Mouse (Mus musculus) C2C12 (cell line): ENCODE data around the gene Lypd6.

Experiments used
- CTCF ChIP-seq: IDR thresholded peaks from one replicate; pipeline ENCODE4 v1.5.1; 2011; ENCODE audit not compliant: control insufficient read depth, insufficient read depth, insufficient read length
- FOSL1 ChIP-seq: IDR thresholded peaks from one replicate; pipeline ENCODE4 v1.8.0; 2011; ENCODE audit warnings: mild to moderate bottlenecking, low read length; ENCODE audit not compliant: poor library complexity, insufficient read depth, severe bottlenecking
- MYOD1 ChIP-seq: IDR thresholded peaks from one replicate; pipeline ENCODE4 v1.6.1; 2011; ENCODE audit warnings: low read depth; ENCODE audit not compliant: control insufficient read depth, insufficient read length
- USF1 ChIP-seq: IDR thresholded peaks from one replicate; pipeline ENCODE4 v1.6.1; 2011; ENCODE audit warnings: low read depth, mild to moderate bottlenecking, control low read depth, moderate library complexity

- no peak for TF ChIP-seq CTCF
- no peak for TF ChIP-seq MYOD1
- no peak for TF ChIP-seq USF1
- TF ChIP-seq FOSL1: no peak
Measured at GRCm38 (mm10) chr2:50025549-50025948, 40.7 kb upstream of the Lypd6 start.
